Mouse (Mus musculus) embryonic facial prominence, embryonic 12.5 days (tissue): ENCODE data around the gene Dynlt1b. TPM values are rescaled to one million over a fixed set of nuclear protein-coding genes. Genes with fewer than 3 reads are reported as not detected.
A peak's percentile ranks its signal among the peaks of the same experiment; 100 is the strongest.
"Not testable (repeated sequence)": the region's sequence is repeated elsewhere in the genome, so short reads cannot be mapped to it uniquely, and the experiment has no call there.

ENCODE experiments used
- ATAC-seq: fragments of 200-750 bp; cut with Nextera tagmentation; 2 replicates; pipeline ENCODE4 v1.8.0; 2017; ENCODE audit not compliant: insufficient number of reproducible peaks, insufficient read depth, low FRiP score, low TSS enrichment
- H3K27ac ChIP-seq: fragments of 300-500 bp; sonication (generic); 2 replicates; pipeline ENCODE4 v1.5.1; 2016; ENCODE audit warnings: mild to moderate bottlenecking
- H3K27me3 ChIP-seq: fragments of 300-500 bp; sonication (generic); 2 replicates; pipeline ENCODE4 v1.6.1; 2016; ENCODE audit warnings: mild to moderate bottlenecking, moderate library complexity
- H3K36me3 ChIP-seq: fragments of 300-500 bp; sonication (generic); 2 replicates; pipeline ENCODE4 v1.6.1; 2016; ENCODE audit warnings: mild to moderate bottlenecking
- H3K4me1 ChIP-seq: fragments of 300-500 bp; sonication (generic); 2 replicates; pipeline ENCODE4 v1.6.1; 2016
- H3K4me2 ChIP-seq: fragments of 300-500 bp; sonication (generic); replicated peaks from 2 replicates; pipeline ENCODE4 v1.6.1; 2016; ENCODE audit warnings: mild to moderate bottlenecking, moderate library complexity
- H3K4me3 ChIP-seq: fragments of 300-500 bp; sonication (generic); 2 replicates; pipeline ENCODE4 v1.5.1; 2016; ENCODE audit warnings: mild to moderate bottlenecking
- H3K9ac ChIP-seq: fragments of 300-500 bp; sonication (generic); 2 replicates; pipeline ENCODE4 v1.6.1; 2016; ENCODE audit warnings: mild to moderate bottlenecking, moderate library complexity
- H3K9me3 ChIP-seq: fragments of 300-500 bp; sonication (generic); 2 replicates; pipeline ENCODE4 v1.6.1; 2016; ENCODE audit warnings: mild to moderate bottlenecking, moderate library complexity
- WGBS: fragments of 180-500 bp; shearing (Covaris S2); methylation state at CpG from one replicate; pipeline ENCODE4 v1.1.7; 2016; 5-methylcytosine and 5-hydroxymethylcytosine counted together
- polyA plus RNA-seq: library from polyadenylated mRNA; unstranded; fragments of >200 nt; fragmentation: Nextera tagmentation; extraction: Ambion mirVana; gene quantifications from 2 replicates; pipeline ENCODE4 v1.2.1, GENCODE M21; 2016

Dynlt1b gene
- polyA plus RNA-seq, 1 experiment from 2014 or later = 511 TPM

DNA sequence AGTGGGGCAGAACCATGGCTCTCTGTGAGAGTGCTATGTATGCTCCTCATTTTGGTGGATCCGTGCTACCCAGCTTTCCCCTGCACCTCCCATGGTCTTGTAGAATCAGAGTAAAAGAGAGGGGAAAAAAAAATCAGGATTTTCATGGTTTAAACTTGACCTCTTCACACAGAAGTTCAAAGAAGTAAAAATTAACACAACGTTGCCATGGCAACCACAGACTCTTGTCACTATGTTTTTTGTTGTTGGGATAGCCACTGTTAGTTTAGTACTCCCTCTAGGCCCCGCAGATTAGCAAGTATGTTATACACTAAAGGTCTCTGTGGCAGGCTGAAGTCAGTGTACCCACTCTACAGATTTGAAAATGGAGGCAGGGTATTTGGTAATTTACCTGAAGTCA, 4.6 kb upstream of the Dynlt1b start:
- not testable (repeated sequence) for H3K4me2 ChIP-seq, H3K9ac ChIP-seq, H3K9me3 ChIP-seq, H3K27ac ChIP-seq, H3K36me3 ChIP-seq, H3K4me3 ChIP-seq, H3K27me3 ChIP-seq, ATAC-seq, H3K4me1 ChIP-seq
- 84% methylated on average over 3 of the region's 3 CpGs for WGBS

- not testable (repeated sequence) for H3K27me3 ChIP-seq, H3K4me3 ChIP-seq, H3K9ac ChIP-seq, H3K27ac ChIP-seq, ATAC-seq, H3K9me3 ChIP-seq, H3K4me1 ChIP-seq, H3K4me2 ChIP-seq, H3K36me3 ChIP-seq
- 85% methylated on average over 6 of the region's 8 CpGs for WGBS
Measured at GRCm38 (mm10) chr17:6426869-6427268, 3.0 kb upstream of the Dynlt1b start.

DNA sequence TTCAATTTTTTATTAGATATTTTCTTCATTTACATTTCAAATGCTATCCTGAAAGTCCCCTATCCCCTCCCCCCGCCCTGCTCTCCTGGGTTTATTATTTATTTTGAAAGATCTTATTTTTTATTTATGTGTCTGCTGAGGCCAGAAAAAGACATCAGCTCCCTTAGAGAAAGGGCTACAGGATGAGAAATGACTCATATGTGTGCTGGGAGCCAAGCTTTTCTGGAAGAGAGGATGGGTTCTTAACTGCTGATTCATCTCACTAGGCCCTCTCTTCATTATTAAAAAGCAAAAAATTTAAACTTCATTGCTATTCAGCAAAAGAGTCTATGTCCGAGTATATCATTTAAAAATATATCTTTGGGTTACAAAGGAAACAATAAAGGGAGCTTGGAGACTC, 986 bp upstream of the Dynlt1b start:
- H3K9ac ChIP-seq, ATAC-seq, H3K4me1 ChIP-seq, H3K27ac ChIP-seq, H3K9me3 ChIP-seq, H3K4me3 ChIP-seq, H3K4me2 ChIP-seq, H3K27me3 ChIP-seq: not testable (repeated sequence)
- 85% methylated on average over 2 of the region's 2 CpGs for WGBS
- peaks cover 13% of the 10 kb centered on the region; the same call in 1 of the 2 replicates for H3K36me3 ChIP-seq

DNA sequence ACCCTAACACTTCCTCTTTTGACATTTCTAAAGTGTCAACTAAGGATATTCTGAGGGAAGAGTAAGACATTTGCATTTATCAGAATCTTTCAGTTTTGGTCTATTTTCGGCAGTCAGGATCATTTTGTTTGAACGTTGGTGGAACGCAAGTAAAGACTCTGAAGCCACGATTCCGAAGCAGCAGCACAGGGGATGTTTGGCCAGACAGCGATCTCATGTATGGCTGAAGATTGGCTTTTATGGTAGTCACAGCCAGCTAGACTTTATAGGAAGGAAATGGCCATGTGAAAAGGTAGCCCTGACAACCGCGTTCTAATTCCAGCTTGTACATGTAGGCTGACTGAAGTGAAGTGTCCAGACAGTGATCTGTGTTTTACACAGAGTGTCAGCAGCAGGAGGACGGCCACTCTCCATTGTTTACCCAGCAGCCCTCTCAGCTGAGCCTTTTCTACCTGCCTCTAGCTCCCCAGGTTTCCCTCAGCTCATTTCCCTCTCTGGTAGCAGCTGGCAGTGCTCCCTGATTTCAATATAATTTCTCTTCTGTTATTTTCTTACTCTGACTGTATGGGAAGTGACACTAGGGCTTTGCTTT, 594 bp downstream of the Dynlt1b start:
- peak overlapping the region; percentile 65 for H3K9ac ChIP-seq
- peak overlapping the region; percentile 54 for H3K4me2 ChIP-seq
- H3K27me3 ChIP-seq, ATAC-seq, H3K9me3 ChIP-seq, H3K4me1 ChIP-seq: not testable (repeated sequence)
- peak overlapping the region; percentile 47 for H3K4me3 ChIP-seq
- H3K36me3 ChIP-seq = peaks cover 14% of the 10 kb centered on the region; the same call in 1 of the 2 replicates
- H3K27ac ChIP-seq = peak overlapping the region; percentile 4; the same call in 1 of the 2 replicates
- WGBS = 12% methylated on average over 9 of the region's 9 CpGs

DNA sequence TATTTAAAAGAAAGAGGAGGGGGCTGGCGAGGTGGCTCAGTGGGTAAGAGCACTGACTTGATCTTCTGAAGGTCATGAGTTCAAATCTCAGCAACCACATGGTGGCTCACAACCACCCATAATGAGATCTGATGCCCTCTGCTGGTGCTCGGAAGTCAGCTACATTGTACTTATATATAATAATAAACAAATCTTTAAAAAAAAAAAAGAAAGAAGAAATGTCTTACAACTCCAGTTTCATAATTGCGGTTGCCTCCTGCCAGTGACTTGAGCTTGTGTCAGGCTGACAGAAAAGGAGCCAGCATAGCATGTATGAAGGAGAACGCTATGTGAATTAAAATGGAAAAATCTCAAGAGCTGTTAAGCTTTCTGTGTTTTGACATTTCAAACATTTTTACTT, 2.5 kb downstream of the Dynlt1b start:
- not testable (repeated sequence) for H3K4me1 ChIP-seq, H3K27me3 ChIP-seq, H3K27ac ChIP-seq, ATAC-seq, H3K4me2 ChIP-seq, H3K4me3 ChIP-seq, H3K9me3 ChIP-seq, H3K9ac ChIP-seq
- 84% methylated on average over 3 of the region's 4 CpGs for WGBS
- H3K36me3 ChIP-seq = peaks cover 19% of the 10 kb centered on the region; the same call in 1 of the 2 replicates

DNA sequence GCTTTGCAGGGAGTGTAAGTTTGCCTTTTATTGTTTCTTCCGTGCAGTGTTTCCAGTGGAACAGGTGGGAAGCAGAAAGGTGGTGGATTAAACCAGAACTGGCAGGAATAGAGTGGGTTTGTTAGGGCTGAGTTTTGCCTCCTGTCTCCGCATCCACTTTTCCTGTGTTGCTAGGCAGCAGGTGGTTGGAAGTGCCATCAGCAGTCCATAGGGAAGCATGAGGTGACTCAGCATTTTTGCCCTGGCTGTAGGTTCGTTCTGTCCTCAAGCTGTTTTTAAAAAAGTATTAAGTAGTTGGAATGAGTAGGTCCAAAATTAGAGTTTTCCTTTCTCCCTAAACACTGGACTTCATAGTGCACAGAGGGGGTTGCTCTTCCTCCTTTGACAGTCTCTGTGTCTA, 3.8 kb downstream of the Dynlt1b start:
- H3K9me3 ChIP-seq, ATAC-seq, H3K27me3 ChIP-seq, H3K4me3 ChIP-seq, H3K27ac ChIP-seq, H3K4me1 ChIP-seq, H3K9ac ChIP-seq, H3K4me2 ChIP-seq: not testable (repeated sequence)
- peaks cover 23% of the 10 kb centered on the region; the same call in 1 of the 2 replicates for H3K36me3 ChIP-seq
- WGBS = 83% methylated on average over 3 of the region's 3 CpGs

DNA sequence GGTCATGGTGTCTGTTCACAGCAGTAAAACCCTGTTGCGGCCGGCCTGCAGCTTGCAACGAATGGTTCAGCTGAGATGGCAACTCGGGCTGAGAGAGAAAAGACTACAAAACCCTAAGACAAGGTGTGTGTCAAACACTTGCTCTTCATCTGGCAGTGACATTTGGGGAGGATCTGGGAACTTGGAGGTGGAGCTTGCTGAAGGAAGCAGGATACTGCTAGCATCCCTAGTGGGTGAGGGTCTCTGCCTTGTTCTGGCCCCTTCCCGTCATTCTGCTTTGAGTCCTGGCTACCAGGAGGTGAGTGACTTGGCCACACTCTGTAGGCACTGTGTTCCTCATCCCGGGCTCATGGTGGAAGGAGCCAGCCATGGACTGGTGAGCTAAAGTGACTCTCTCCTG, 8.2 kb downstream of the Dynlt1b start:
- not testable (repeated sequence) for H3K4me1 ChIP-seq, H3K27ac ChIP-seq, H3K27me3 ChIP-seq, H3K4me3 ChIP-seq, H3K9me3 ChIP-seq, ATAC-seq, H3K4me2 ChIP-seq, H3K9ac ChIP-seq
- 78% methylated on average over 6 of the region's 6 CpGs for WGBS
- peaks cover 37% of the 10 kb centered on the region for H3K36me3 ChIP-seq

- H3K9me3 ChIP-seq, H3K4me2 ChIP-seq, ATAC-seq, H3K27me3 ChIP-seq, H3K9ac ChIP-seq, H3K27ac ChIP-seq, H3K4me1 ChIP-seq, H3K4me3 ChIP-seq: not testable (repeated sequence)
- peaks cover 32% of the 10 kb centered on the region for H3K36me3 ChIP-seq
- 93% methylated on average over 11 of the region's 13 CpGs for WGBS
Measured at GRCm38 (mm10) chr17:6439913-6440312, 10.0 kb downstream of the Dynlt1b start.

- H3K9me3 ChIP-seq, H3K27me3 ChIP-seq, H3K4me3 ChIP-seq, ATAC-seq, H3K4me1 ChIP-seq, H3K4me2 ChIP-seq, H3K27ac ChIP-seq, H3K9ac ChIP-seq: not testable (repeated sequence)
- WGBS = 90% methylated on average over 13 of the region's 13 CpGs
- peaks cover 32% of the 10 kb centered on the region for H3K36me3 ChIP-seq
Measured at GRCm38 (mm10) chr17:6440493-6441077, 10.7 kb downstream of the Dynlt1b start.

DNA sequence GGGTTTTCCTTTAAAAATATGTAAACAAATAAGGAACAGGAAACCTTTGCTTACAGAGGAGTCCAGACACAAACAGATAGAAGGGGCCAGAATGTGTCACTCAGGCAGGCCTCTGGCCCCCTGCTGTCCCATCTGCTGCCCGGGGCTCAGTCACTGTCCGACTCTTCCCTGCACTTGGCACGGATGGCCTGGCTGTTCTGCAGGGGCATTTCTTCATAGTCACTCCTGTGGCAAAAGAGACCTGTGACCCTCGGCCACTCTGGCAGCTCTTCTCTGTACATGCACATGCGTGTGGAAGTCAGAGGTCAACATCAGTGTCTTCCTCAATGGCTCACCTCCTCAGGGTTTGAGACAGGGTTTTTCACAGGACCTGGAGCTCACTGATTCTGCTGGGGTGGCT, 11.3 kb downstream of the Dynlt1b start:
- not testable (repeated sequence) for H3K9ac ChIP-seq, ATAC-seq, H3K9me3 ChIP-seq, H3K4me3 ChIP-seq, H3K27me3 ChIP-seq, H3K27ac ChIP-seq, H3K4me1 ChIP-seq, H3K4me2 ChIP-seq
- H3K36me3 ChIP-seq = peaks cover 32% of the 10 kb centered on the region
- 87% methylated on average over 5 of the region's 5 CpGs for WGBS

GRCm38 (mm10) chr17:6442513-6442912, 12.6 kb downstream of the Dynlt1b start:
- not testable (repeated sequence) for H3K4me3 ChIP-seq, H3K9ac ChIP-seq, H3K27ac ChIP-seq, H3K27me3 ChIP-seq, H3K4me2 ChIP-seq, ATAC-seq, H3K4me1 ChIP-seq, H3K9me3 ChIP-seq
- peaks cover 26% of the 10 kb centered on the region for H3K36me3 ChIP-seq
- WGBS = 92% methylated on average over 7 of the region's 7 CpGs

DNA sequence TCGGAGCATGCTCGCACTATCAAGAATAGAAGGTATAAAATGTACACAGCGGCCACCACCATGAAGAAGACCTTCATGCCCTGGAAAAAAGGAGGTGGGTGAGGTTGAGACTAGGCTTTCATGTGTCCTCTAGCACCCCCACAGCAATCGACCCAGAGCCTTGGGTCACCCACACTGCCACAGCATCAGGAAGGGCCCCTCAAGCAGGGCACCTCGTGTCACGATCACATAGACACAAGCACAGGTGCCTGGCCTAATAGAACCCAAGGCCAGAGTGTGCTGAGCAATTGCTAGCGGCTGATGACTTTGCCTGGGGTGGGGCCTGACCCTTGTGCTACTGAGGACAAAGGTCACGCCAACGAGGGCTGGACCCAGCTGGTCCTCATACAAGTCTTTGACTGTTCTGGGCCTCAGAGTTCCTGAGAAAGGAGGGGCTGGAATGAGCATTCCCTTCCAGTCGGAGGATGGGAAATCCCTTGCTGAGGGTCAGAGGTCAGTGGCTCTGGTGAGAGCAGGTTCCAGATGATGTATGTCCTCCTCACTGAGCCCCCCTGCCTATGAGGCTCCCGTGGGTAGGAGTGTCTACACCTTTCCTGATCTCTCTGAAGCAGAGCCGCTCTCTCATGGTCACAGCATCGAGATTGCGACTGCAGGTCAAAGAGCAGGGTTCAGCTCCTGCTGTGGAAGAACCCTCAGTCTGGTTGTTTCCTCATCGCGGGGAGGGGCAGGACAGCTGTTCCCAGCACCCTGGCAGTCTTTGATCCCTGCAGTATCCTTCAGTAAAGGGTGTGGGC, 16.1 kb downstream of the Dynlt1b start:
- 45% methylated on average over 12 of the region's 16 CpGs for WGBS
- not testable (repeated sequence) for H3K27me3 ChIP-seq, H3K4me2 ChIP-seq, H3K9ac ChIP-seq, H3K4me3 ChIP-seq, H3K9me3 ChIP-seq, H3K27ac ChIP-seq, H3K4me1 ChIP-seq
- 0 out of 2 replicates have a peak, but pooled peaks have one; percentile 9 for ATAC-seq
- peaks cover 11% of the 10 kb centered on the region; the same call in 1 of the 2 replicates for H3K36me3 ChIP-seq
